Mouse (Mus musculus): ENCODE results near the gene Them4. TPM values are rescaled to one million over a fixed set of nuclear protein-coding genes. Genes with fewer than 3 reads are reported as not detected.

The Them4 gene
- polyA plus RNA-seq, 1 experiment from 2014 or later: 12.2 TPM

DNA sequence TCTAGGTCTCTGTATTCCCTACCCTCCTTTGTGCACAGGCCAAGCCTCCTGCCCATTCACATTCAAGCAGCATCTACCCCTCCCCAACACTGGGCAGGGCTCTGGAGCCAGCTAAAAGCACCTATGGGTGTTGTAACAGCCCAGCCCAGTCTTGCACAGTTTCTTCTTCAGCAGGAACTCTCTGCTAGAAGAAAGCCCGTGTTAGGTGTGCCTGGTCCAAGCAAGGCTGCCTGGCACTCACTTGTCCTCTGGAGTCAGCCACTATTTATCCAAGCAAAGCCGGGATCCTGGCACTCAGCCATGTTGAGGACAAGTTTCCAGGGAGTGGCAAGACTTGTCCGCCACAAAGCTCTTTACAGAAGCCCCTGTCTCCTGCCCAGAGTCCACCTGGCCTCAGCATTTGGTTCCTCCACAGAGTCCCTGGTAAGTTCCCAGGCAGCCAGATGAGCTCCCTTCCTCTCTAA, 32.1 kb downstream of the Them4 start, which contains the start of gene Them5:
Gene Them5 (plus strand): TSS at position 141 of the 464 bp plus-strand sequence.
- no peak for ATAC-seq (replicated peaks; ENCODE audit: low FRiP score)
- no peaks in the 10 kb centered on the region for H3K4me1 ChIP-seq
- H3K9ac ChIP-seq: no peak within 1 kb of the TSS
- H3K9me3 ChIP-seq (replicated peaks): no peaks in the 10 kb centered on the region
- H3K4me2 ChIP-seq: no peak within 1 kb of the TSS
- H3K4me3 ChIP-seq (replicated peaks): no peak within 1 kb of the TSS
- no peaks in the 10 kb centered on the region for H3K27me3 ChIP-seq
- H3K27ac ChIP-seq: no peak within 1 kb of the TSS
- no peaks in the 10 kb centered on the region for H3K36me3 ChIP-seq
- 46% methylated on average over 3 of the region's 3 CpGs for WGBS

DNA sequence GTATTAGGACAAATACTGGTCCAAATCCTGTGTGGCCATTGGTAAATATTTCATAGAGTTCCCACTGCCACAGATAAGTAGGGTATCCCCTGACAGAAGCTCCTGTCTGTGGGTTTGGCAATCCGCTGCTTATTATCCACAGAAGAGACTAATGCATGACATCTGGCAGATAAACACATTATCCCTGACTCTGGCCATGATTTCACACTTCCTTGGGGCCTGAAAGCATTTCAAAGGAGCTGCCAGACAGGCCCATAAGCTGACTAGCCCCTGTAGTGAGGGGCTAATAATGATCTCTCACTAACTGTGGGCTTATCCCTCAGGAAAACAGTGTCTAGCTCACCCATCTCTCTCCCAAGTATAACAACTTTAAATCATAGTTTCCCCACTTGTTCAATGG, 32.7 kb downstream of the Them4 start:
- H3K36me3 ChIP-seq: no peaks in the 10 kb centered on the region
- no peak overlapping the region for H3K27ac ChIP-seq
- no peak overlapping the region for H3K4me2 ChIP-seq
- no peak overlapping the region for H3K4me3 ChIP-seq (replicated peaks)
- H3K9ac ChIP-seq: no peak overlapping the region
- H3K9me3 ChIP-seq (replicated peaks): no peaks in the 10 kb centered on the region
- H3K27me3 ChIP-seq: no peaks in the 10 kb centered on the region
- no peak for ATAC-seq (replicated peaks; ENCODE audit: low FRiP score)
- WGBS: 55% methylated on average over 1 of the region's 1 CpGs
- H3K4me1 ChIP-seq: no peaks in the 10 kb centered on the region

DNA sequence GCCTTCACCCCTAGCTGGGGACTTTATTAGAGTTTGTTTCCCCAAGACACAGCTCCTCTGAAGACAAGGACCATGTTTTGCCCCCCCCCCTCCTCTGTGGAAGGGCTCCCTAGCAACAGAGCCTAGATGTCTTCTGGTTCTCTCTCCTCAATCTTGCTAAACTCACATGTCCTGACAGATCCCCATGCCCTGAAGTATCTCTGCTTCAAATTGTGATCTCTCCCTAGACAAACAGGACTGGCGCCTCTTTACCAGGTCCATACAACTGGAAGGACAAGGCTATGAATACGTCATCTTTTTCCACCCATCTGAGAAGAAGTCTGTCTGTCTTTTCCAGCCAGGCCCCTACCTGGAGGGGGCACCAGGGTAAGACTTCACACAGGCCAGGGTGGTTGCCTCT, 34.3 kb downstream of the Them4 start:
- Histone ChIP-seq H3K4me1 (no peaks in the 10 kb centered on the region), H3K4me3 (replicated peaks) (no peak overlapping the region), H3K4me2 (no peak overlapping the region), H3K36me3 (no peaks in the 10 kb centered on the region), H3K9ac (no peak overlapping the region), H3K9me3 (replicated peaks) (no peaks in the 10 kb centered on the region), H3K27ac (no peak overlapping the region), H3K27me3 (no peaks in the 10 kb centered on the region)
- no peak for ATAC-seq (replicated peaks; ENCODE audit: low FRiP score)
- WGBS: 90% methylated on average over 2 of the region's 2 CpGs

DNA sequence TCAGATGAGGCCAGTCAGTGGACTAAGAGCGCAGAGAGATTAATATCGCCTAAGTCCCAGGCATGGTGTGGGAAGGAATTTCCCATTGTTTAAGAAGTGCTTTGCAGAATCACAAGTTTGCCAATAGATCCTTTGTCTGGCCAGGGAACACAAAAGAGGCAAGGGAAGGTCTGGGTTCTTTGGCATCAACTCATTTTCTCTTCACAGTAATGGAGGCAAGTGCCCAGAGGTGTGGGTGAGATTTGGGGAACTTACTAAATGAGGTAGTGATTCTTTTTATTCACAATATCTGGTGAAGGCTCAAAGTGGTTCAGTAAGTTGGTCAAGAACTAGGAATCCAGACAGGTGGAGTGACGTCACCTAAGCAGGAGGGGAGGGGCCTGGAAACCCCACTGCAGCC, 35.0 kb downstream of the Them4 start:
- H3K9me3 ChIP-seq (replicated peaks): no peaks in the 10 kb centered on the region
- WGBS: 70% methylated on average over 3 of the region's 3 CpGs
- no peaks in the 10 kb centered on the region for H3K36me3 ChIP-seq
- H3K9ac ChIP-seq: no peak overlapping the region
- H3K4me3 ChIP-seq (replicated peaks): no peak overlapping the region
- ATAC-seq (replicated peaks; ENCODE audit: low FRiP score): no peak
- H3K27ac ChIP-seq: no peak overlapping the region
- no peaks in the 10 kb centered on the region for H3K27me3 ChIP-seq
- no peaks in the 10 kb centered on the region for H3K4me1 ChIP-seq
- no peak overlapping the region for H3K4me2 ChIP-seq

DNA sequence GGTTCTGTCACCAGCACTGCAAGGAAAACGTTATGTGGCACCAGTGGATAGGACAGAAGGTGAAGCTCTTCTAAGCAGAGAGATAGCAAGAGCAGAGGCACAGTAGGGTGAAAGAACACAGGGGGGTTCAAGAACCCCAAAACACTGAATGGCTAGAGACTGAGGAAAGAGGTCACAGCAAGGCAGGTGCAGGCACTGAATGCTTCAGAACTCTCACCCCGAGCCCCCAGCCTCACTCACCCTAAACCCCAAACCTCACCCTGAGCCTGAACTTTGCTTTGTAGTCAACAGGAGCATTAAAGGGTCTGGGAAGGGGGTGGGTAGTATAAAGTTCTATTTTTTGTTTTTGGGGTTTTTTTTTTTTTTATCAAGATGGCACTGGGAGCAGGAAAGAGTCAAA, 38.3 kb downstream of the Them4 start:
- no peaks in the 10 kb centered on the region for H3K36me3 ChIP-seq
- no peak overlapping the region for H3K4me2 ChIP-seq
- H3K27me3 ChIP-seq: no peaks in the 10 kb centered on the region
- no peaks in the 10 kb centered on the region for H3K9me3 ChIP-seq (replicated peaks)
- ATAC-seq (replicated peaks; ENCODE audit: low FRiP score): no peak
- WGBS: 69% methylated on average over 2 of the region's 2 CpGs
- no peak overlapping the region for H3K27ac ChIP-seq
- no peaks in the 10 kb centered on the region for H3K4me1 ChIP-seq
- H3K4me3 ChIP-seq (replicated peaks): no peak overlapping the region
- H3K9ac ChIP-seq: no peak overlapping the region

DNA sequence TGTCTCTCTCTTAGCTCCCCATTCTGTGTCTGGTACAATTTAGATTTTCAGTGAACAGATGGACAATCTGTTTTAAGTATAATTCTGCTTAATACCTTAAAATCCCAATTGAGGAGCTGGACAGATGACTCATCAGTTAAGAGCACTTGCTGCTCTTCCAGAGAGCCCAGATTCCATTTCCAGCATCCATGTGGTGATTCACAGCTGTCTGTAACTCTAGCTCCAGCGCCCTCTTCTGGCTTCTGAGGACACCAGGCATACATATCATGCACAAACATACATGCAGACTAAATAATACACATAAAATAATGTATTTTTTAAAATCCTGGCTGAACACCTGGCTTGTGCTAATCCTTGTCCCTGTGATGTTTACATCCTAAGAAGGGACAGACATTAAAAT, 50.9 kb downstream of the Them4 start:
- Histone ChIP-seq H3K27ac (no peak overlapping the region), H3K4me3 (replicated peaks) (no peak overlapping the region), H3K4me1 (peaks cover 14% of the 10 kb centered on the region), H3K9ac (no peak overlapping the region), H3K4me2 (no peak overlapping the region), H3K36me3 (no peaks in the 10 kb centered on the region), H3K9me3 (replicated peaks) (no peaks in the 10 kb centered on the region), H3K27me3 (peaks cover 45% of the 10 kb centered on the region)
- WGBS: 0% methylated on average over 1 of the region's 1 CpGs
- ATAC-seq (replicated peaks; ENCODE audit: low FRiP score): no peak

DNA sequence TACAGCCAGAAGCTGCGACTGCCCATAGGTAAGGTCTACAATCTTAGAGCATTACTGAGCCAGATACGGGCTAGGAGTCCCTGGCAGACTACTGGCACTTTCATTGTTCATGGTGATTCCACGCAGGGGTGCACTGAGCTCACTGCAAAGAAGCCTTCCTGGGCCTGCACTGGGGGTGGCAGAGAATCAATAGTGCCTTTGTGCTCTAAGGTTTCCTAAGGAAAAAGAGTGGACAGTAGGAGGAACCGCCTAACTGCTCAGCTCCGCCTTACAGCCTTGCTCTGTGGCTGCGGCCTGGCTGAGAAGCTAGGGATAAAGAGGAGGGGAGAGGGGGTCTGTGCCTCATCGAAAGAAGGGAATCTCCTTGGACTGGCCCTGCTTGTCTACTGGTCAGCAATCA, 52.2 kb downstream of the Them4 start, which contains the start of gene C2cd4d:
Gene C2cd4d (plus strand): TSS at position 301 of the 400 bp plus-strand sequence.
- Histone ChIP-seq H3K27ac (no peak within 1 kb of the TSS), H3K4me2 (peak within 1 kb of the TSS; percentile 79)

DNA sequence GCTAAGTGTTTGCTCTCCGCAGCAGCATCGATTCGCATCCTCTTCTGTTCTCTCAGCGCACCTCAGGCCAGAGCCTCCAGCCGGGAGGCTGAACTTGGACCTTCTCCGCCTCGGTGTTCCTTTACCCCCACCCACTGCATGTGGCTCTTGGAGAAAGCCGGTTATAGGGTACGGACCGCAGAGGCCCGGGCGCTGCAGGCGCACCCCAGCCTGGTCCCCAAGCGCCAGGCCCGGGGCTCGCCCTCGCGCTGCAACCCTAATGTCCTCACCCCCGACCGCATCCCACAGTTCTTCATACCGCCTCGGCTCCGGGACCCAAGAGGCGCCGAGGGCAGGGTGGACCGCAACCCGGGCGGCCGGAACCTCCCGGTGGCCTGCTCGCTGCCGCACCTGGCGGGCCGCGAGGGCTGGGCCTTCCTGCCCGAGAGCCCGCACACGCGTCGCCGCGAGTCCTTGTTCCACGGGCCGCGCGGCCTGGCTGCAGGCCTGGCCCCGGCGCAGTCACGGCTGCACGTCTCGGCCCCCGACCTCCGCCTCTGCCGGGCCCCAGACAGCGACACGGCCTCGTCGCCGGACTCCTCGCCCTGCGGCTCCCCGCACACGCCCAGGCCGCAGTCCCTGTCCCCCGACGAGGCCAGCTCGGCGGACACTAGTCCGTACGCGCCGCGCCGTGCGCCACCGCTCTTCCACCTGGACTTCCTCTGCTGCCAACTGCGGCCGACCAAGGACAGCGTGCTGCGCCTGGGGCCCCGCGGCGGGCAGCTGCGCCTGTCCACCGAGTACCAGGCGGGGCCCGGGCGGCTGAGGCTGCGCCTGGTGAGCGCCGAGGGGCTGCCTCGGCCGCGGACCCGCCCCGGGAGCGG, 53.6 kb downstream of the Them4 start:
- no peak overlapping the region for H3K27ac ChIP-seq
- WGBS: 5% methylated on average over 96 of the region's 97 CpGs
- peak; percentile 72 for ATAC-seq (replicated peaks; ENCODE audit: low FRiP score)

More for the DNA sequence above, 52.2 kb downstream of the Them4 start, which contains the start of gene C2cd4d:
- Histone ChIP-seq H3K4me1 (peaks cover 14% of the 10 kb centered on the region), H3K27me3 (peaks cover 52% of the 10 kb centered on the region), H3K36me3 (no peaks in the 10 kb centered on the region), H3K4me3 (replicated peaks) (peak within 1 kb of the TSS; percentile 53), H3K9me3 (replicated peaks) (no peaks in the 10 kb centered on the region), H3K9ac (peak within 1 kb of the TSS; percentile 51; the same call in 1 of the 2 replicates)
- no peak for ATAC-seq (replicated peaks; ENCODE audit: low FRiP score)
- WGBS: 59% methylated on average over 7 of the region's 7 CpGs

DNA sequence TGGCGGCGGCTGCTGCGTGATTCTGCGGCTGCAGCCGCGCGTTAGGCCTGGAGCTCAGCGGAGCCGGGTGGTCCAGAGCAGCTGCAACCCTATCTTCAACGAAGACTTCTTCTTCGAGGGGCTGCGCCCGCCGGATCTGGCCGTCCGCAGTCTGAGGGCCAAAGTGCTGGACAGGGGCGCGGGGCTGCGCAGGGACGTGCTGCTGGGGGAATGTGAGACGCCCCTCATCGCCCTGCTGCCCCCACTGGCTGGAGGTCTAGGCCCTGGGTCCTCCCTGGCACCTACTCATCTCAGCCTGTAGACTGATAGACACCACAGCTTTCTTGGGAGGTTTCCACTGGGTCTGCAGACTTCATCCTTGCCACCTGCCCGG, 54.3 kb downstream of the Them4 start:
- ATAC-seq (replicated peaks; ENCODE audit: low FRiP score): peak; percentile 63

More for the DNA sequence above, 53.6 kb downstream of the Them4 start:
- H3K4me1 ChIP-seq: peaks cover 14% of the 10 kb centered on the region
- H3K27me3 ChIP-seq: peaks cover 52% of the 10 kb centered on the region
- H3K9me3 ChIP-seq (replicated peaks): no peaks in the 10 kb centered on the region
- H3K9ac ChIP-seq: peak overlapping the region; percentile 51
- H3K36me3 ChIP-seq: no peaks in the 10 kb centered on the region
- H3K4me3 ChIP-seq (replicated peaks): peak overlapping the region; percentile 53
- peak overlapping the region; percentile 79 for H3K4me2 ChIP-seq

DNA sequence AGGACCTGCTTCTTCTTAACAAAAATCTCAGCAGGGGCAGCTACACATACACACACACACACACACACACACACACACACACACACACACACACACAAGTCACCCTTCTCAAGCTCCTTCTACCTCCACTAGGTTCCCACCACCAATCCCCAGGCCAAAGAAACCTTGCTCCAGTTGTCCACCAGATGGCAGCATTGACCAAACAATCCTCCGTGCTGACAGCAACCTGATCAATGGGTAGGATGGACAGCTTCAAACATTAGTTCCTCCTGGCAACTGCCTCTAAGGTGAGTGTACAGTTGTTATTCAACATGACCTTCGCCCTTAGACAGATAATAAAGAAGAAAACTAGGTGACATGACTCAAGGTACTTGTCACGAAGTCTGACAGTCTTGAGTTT, 56.9 kb downstream of the Them4 start:
- Histone ChIP-seq H3K4me1 (peaks cover 18% of the 10 kb centered on the region), H3K27ac (no peak overlapping the region), H3K9ac (no peak overlapping the region), H3K36me3 (no peaks in the 10 kb centered on the region), H3K27me3 (peaks cover 47% of the 10 kb centered on the region), H3K9me3 (replicated peaks) (no peaks in the 10 kb centered on the region), H3K4me3 (replicated peaks) (no peak overlapping the region), H3K4me2 (no peak overlapping the region)
- ATAC-seq (replicated peaks; ENCODE audit: low FRiP score): no peak
- 16% methylated on average over 3 of the region's 3 CpGs for WGBS

More for the DNA sequence above, 54.3 kb downstream of the Them4 start:
- H3K9ac ChIP-seq: peak overlapping the region; percentile 51
- peaks cover 52% of the 10 kb centered on the region for H3K27me3 ChIP-seq
- peaks cover 14% of the 10 kb centered on the region for H3K4me1 ChIP-seq
- H3K4me3 ChIP-seq (replicated peaks): peak overlapping the region; percentile 53
- 3% methylated on average over 23 of the region's 23 CpGs for WGBS
- no peak overlapping the region for H3K27ac ChIP-seq
- peak overlapping the region; percentile 79 for H3K4me2 ChIP-seq
- no peaks in the 10 kb centered on the region for H3K9me3 ChIP-seq (replicated peaks)
- H3K36me3 ChIP-seq: no peaks in the 10 kb centered on the region

DNA sequence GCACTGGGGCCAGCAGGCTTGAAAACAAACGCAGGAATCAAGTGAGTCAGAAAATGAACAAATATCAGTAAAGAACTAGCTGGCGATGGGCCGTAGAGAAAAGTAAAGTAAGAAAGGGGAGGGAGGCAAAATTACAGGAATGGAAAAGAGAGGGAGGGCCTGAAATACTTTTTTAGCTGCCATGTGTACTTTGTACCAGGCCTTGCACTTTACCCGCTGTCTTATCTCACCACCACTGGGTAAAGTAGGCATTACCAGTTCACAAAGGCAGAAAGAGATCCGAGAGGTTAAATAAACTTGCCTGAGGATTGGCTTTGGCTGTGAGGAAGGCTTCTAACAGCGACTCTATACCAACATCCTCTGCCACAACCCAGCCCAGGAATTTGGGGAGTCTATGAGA, 57.6 kb downstream of the Them4 start:
- WGBS: 78% methylated on average over 6 of the region's 6 CpGs
- Histone ChIP-seq H3K4me2 (no peak overlapping the region), H3K9ac (no peak overlapping the region), H3K4me3 (replicated peaks) (no peak overlapping the region), H3K36me3 (no peaks in the 10 kb centered on the region), H3K27me3 (peaks cover 39% of the 10 kb centered on the region), H3K4me1 (peaks cover 26% of the 10 kb centered on the region), H3K9me3 (replicated peaks) (no peaks in the 10 kb centered on the region), H3K27ac (no peak overlapping the region)
- no peak for ATAC-seq (replicated peaks; ENCODE audit: low FRiP score)

DNA sequence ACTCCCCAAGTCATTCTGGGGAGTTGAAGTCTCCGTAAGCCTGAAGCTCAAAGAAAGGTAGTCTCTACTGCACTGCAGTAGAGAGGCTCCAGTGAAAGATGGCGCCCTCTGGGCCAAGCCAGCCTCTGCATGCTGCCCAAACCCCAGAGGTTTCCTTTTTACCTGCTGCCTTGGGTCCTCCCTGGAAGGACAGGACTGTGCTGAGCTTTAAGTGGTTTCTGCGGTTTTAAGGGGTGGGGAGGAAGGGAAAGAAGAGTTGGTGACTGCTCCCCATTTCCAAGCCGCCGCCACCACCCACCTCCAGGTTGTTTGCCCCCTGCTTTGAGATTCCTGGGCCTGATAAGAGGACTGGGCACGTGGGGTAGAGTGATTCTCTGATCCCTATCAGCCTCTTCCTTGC, 58.7 kb downstream of the Them4 start:
- no peak overlapping the region for H3K9ac ChIP-seq
- H3K36me3 ChIP-seq: no peaks in the 10 kb centered on the region
- peaks cover 30% of the 10 kb centered on the region for H3K4me1 ChIP-seq
- no peaks in the 10 kb centered on the region for H3K9me3 ChIP-seq (replicated peaks)
- no peak overlapping the region for H3K4me2 ChIP-seq
- no peak for ATAC-seq (replicated peaks; ENCODE audit: low FRiP score)
- WGBS: 61% methylated on average over 6 of the region's 6 CpGs
- H3K27me3 ChIP-seq: peaks cover 28% of the 10 kb centered on the region
- no peak overlapping the region for H3K4me3 ChIP-seq (replicated peaks)
- H3K27ac ChIP-seq: no peak overlapping the region

Measured in kidney, embryonic 15.5 days (tissue).